Mouse (Mus musculus) urinary bladder, postnatal 10 days (tissue): ENCODE data around the gene Ltb.
"Not testable (repeated sequence)": the region's sequence is repeated elsewhere in the genome, so short reads cannot be mapped to it uniquely, and the experiment has no call there.

Experiments used
- DNase-seq: peaks from one replicate; pipeline ENCODE4 v3.0.0; 2022; ENCODE audit warnings: low spot score

Gene Ltb

GRCm38 (mm10) chr17:35225456-35225855 lies 31.2 kb downstream of the Ltb start:
- DNase-seq, result no peak

GRCm38 (mm10) chr17:35226561-35227046 lies 32.4 kb downstream of the Ltb start:
- DNase-seq, result no peak

- no peak for DNase-seq
Measured at GRCm38 (mm10) chr17:35231022-35231421, 36.8 kb downstream of the Ltb start.

- peak; percentile 62 for DNase-seq
Measured at GRCm38 (mm10) chr17:35232043-35232442, 37.8 kb downstream of the Ltb start.

GRCm38 (mm10) chr17:35232659-35233058 lies 38.4 kb downstream of the Ltb start:
- DNase-seq, result no peak

GRCm38 (mm10) chr17:35233114-35233980 lies 39.1 kb downstream of the Ltb start, which contains the start of gene Atp6v1g2:
Atp6v1g2 (plus strand) TSS chr17:35233660.
- DNase-seq, result no peak

- DNase-seq, result not testable (repeated sequence)
Measured at GRCm38 (mm10) chr17:35234090-35234489, 39.9 kb downstream of the Ltb start.

GRCm38 (mm10) chr17:35234903-35235302 lies 40.7 kb downstream of the Ltb start:
- DNase-seq, result no peak

GRCm38 (mm10) chr17:35235614-35236389 lies 41.6 kb downstream of the Ltb start, which contains the start of gene Nfkbil1:
Nfkbil1 (minus strand) TSS chr17:35235792.
- peak; percentile 62 for DNase-seq

GRCm38 (mm10) chr17:35236390-35236746 lies 42.1 kb downstream of the Ltb start:
- peak; percentile 97 for DNase-seq

GRCm38 (mm10) chr17:35236996-35237395 lies 42.8 kb downstream of the Ltb start:
- no peak for DNase-seq

GRCm38 (mm10) chr17:35237504-35237903 lies 43.3 kb downstream of the Ltb start:
- DNase-seq, result no peak

- DNase-seq, result no peak
Measured at GRCm38 (mm10) chr17:35239700-35240099, 45.5 kb downstream of the Ltb start.

- DNase-seq, result no peak
Measured at GRCm38 (mm10) chr17:35240384-35241304, 46.4 kb downstream of the Ltb start.

GRCm38 (mm10) chr17:35241305-35242014 lies 47.2 kb downstream of the Ltb start, which contains the start of gene Ddx39b:
Ddx39b (plus strand) TSS chr17:35241746.
- peak; percentile 81 for DNase-seq

GRCm38 (mm10) chr17:35242015-35242941 lies 48.0 kb downstream of the Ltb start:
- no peak for DNase-seq

GRCm38 (mm10) chr17:35243086-35243485 lies 48.8 kb downstream of the Ltb start:
- DNase-seq, result no peak

- DNase-seq, result no peak
Measured at GRCm38 (mm10) chr17:35244999-35245398, 50.8 kb downstream of the Ltb start.
